Mouse (Mus musculus) erythroblast, embryonic 14.5 days (primary cell): ENCODE measurements around the gene Fpgs.

ENCODE experiments used
- GATA1 ChIP-seq: IDR thresholded peaks from 2 replicates; pipeline ENCODE4 v1.6.1; 2012; ENCODE audit warnings: low read length, inconsistent platforms, mixed read lengths
- TAL1 ChIP-seq: IDR thresholded peaks from 3 replicates; pipeline ENCODE4 v1.6.1; 2012; ENCODE audit warnings: low read length, inconsistent platforms, mixed read lengths

- no peak for TF ChIP-seq GATA1
- TF ChIP-seq TAL1, result no peak
Observed at GRCm38 (mm10) chr2:32640550-32641051, 63.3 kb downstream of the Fpgs start.
